Mouse (Mus musculus) induced T-regulatory cell, adult 2 months (primary cell): ENCODE measurements around the gene Susd5.

Source experiments
- DNase-seq: peaks from one replicate; pipeline ENCODE4 v3.0.0-alpha.2; 2012; ENCODE audit warnings: low read depth

Gene Susd5

DNA sequence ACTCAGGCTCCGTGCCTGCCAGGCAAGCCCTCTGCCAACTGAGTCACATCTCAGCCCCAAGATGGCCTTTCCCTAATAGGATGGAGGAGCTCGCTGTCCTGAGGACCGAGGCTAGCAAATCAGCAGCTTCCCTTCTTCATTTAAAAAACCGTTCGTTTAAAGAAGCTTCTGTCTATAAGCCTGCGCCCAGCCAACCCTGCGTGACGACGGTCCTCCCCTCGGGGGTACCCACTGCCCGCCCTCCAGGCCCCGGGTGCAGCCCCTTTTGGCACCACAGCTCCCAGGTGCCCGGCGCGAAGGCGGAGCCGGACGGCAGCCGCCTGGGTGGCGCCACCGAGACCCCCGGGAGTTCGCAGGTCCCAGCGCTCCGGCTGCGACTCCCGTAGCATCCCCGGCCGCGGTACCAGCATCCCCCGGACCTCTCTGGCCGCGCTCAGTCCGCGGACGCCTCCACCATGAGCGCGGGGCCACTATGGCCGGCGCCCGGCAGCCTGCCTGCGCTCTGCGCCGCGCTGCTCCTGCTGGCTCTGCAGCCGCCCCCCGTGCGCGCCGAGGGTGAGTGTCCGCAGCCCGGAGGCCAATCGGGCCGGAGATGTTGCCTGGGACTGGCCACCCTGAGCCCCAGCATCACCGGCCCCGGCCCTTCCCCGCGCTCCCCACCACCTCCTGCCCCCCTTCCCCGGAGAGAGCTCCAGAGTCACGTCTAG, at the start of gene Susd5:
Gene Susd5 (plus strand): TSS at position 51 of the 707 bp plus-strand sequence.
- DNase-seq = no peak

DNA sequence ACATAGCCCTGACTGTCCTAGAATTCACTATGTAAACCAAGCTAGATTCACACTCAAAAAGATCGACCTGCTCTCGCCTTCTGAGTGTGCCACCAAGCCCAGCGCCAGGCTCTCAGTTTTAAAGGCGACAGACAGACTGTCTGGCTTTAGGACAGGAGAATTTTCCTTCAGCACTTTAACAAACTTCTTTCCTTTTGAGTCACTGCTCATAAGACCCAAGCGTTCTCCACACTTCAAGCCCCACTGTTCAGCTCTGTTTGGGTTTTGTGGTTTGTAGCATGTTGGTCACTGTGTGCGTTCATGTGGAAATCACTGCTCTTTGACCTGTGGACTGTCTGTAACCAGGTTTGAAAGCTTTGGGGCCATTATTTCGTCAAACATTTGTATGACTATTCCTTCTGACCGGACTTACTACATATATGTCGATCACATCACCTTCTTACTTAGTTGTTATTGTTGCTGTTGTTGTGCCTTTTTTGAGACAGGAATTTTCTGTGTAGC, 49.0 kb upstream of the Susd5 start:
- no peak for DNase-seq

DNA sequence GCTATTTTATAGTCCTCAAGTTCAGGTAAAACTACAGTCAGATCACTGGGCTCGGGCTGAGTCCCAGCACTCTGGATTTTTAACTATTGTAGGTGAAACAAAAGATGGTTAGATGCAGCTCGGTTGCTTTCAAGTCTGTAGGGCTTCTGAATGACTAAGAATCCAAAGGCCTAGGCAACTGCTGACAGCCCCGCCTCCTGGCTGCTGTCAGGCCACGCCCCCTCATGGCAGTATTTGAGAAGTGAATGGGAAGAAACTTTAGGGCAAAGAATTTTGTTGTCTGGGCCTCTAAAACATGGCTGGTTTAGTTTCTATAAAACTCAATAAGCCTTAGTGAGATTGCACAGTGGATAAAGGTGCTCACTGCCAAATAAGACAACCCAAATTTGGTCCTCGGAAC, 47.4 kb upstream of the Susd5 start:
- no peak for DNase-seq

DNA sequence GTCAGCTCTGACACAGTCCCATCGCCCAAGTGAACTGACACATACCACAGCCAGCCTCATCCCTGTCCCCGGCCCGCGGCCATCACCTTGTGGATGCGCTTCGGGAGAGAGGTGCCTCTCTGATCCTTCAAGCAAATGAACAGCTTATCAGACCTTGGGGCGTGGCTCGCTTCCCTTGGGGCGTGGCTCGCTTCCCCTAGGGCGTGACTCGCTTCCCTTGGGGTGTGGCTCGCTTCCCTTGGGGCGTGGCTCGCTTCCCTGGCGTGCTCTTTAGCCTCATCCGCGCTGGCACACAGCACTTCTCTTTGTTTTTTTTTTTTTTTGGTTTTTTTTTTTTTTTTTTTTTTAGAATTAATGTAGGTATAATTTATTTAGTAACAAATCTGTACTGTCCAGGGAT, 45.7 kb upstream of the Susd5 start:
- DNase-seq = no peak

DNA sequence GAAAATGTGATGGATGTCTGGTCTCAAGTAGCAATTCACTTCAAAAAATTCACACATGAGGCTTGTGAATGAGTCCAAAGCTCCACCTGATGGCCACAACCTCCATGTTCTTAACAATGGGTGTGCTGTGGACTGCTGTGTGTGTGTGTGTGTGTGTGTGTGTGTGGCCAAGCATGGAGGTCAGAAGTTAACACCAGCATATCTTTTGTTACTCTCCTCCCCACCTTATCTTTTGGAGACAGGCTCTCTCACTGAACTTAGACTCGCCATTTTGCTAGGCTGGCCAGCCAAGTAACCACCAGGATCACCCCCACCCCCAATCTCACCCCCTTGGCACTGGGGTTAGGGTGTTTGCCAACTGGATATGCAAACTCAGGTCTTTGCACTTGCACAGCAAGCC, 42.9 kb upstream of the Susd5 start:
- DNase-seq = no peak

DNA sequence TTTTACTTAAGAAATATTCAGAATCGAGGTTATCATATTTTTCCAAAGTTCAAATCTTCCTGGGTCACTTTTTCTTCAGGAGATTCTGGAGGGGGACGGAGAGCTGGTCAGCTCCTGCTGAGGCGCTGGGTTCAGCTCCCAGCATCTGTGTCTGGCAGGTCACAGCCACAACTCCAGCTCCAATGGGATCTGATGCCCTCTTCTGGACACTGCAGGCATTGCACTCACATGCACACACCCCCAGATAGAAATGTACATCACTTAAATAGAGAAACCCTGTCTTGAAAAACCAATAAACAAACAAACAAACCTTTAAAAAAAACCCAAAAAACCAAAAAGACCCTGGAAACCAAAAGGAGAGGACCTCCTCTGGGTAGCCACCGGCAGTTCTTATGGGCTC, 41.2 kb upstream of the Susd5 start:
- DNase-seq = peak; percentile 52

DNA sequence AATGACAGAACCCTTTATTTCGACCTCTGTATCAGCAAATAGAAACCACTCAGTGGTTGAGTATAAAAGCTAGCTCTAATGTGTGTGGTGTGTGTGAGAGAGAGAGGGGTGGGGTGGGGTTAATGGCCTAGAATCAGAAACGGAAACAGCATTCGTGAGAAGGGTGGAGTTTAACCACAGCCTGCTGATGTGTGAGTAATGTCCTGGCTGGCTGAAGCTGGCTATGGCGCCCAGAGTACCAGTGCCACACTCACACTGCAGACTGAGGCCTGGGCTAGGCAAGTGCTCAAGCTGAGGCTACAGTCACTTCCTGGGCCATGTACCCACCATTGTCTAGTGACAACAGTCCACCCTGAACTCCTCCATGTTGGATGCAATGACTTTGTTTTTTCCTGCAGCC, 40.5 kb upstream of the Susd5 start:
- peak; percentile 64 for DNase-seq

DNA sequence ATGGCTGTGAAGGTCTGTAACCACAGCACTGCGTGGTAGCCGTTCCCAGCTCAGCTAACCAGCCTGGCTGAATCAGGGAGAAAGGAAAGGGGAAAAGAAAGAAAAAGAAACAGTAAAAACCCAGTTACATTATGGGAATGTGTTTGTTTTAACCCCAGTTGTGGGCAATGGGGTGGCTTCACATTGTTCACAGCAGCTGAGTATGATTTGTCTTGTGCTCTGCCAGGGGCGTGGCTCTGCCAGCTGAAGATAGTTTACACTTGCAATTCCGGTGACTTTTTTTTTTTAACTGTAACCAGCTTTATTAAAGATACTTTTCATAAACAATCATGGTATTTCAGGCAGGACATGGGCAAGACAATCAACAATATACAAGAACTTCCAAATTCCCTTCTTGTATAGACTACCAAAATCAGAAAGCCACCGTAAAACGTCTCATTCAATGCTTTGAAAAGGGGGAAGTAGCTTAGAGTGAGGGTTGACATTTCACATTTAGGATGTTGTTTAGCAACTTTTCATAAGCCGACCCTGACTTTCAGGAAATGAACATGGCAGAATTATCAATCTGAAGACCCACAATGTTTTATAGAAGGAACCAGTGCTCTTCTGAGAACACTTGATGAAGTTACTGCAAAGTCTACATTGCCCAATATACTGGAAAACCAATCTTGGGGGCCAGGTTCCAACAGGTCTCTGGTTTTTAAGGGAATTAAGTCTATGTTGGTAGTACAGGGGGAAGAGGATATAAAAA, 37.8 kb upstream of the Susd5 start:
- DNase-seq = no peak

DNA sequence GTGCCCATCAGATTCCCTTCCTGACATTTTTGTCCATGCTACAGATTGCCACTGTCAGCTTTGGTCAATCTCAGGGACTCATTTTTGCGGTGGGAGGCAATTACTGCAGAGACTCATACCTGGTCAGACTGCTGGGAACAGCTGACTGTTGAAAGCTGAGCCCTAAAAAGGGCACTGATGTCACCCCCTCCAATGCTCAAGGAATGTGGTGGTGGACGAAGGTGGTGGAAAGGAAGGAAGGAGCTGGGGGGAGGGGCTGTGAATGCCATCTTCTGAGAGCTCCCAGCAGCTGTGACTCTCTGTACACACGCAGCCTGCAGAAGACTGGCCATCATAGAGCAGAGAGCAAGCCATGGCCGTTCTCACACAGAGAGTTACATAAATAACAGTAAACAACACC, 34.8 kb upstream of the Susd5 start:
- no peak for DNase-seq

DNA sequence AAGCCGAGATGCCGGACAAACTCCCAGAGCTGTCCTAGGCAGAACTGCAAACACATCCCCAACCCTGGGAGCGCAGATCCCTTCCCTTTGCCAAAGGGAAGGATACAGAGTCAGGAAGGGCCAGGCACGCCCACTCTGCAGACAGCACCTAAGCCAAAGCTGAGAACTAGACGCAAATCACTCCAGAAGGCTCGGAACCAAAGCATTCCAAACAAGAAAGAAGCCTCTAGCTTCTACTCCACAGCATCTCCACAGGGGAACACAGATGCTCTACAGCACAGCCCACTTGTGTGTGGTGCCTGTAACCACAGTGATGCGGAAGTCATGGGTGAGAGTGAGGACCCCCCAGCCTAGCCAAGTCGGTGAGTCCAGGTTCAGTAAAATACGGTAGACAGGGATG, 31.8 kb upstream of the Susd5 start:
- no peak for DNase-seq

DNA sequence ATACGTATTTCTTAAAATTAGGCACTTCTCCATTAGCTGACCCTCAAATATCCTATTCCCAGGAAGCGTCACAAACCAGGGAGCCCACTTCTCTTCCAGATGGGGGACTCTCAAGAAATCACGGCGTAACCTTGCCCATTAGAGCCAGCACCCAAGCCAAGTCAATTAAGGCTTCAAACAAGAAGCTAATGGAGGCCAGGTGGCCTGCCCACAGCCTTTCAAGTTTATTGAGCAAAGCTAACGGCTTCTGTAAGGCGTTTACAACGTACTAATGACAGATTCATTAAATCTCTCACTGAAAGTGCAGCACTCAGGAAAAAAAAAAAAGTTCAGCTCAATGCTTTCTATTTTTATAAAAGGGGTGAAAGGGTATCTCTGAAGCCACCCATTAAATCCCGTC, 31.1 kb upstream of the Susd5 start:
- no peak for DNase-seq

DNA sequence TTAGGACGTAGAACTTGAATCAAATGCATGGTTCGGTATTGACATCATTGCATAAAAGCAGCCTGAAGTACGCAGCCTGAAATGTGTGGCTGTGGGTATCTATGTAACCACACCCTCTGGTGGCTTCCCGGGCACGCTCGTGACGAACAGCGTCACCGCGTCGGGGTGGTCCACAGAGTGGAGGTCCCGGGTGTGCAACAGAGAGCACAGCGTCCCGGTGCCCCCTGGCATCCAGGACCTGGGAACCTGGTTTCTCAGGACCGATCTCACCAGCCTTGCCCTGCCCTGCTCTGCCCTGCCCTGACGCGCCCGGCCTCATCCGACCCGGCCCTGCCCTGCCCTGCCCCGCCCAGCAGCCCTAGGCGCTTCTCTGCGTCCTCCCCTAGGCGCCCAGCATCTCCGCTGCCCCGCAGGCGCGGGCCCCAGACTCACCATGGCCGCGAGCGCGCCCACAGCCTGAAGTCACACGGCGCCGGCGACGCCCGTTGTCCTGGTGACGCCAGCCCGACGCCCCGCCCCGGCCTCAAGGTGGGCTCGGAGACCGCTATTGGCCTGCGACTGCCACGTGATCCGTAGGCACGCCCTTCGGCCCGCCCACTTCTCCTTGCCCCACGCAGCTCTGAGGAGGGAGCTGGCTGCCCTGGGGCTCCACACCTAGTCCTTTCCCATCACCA, 30.5 kb upstream of the Susd5 start:
- peak; percentile 91 for DNase-seq

DNA sequence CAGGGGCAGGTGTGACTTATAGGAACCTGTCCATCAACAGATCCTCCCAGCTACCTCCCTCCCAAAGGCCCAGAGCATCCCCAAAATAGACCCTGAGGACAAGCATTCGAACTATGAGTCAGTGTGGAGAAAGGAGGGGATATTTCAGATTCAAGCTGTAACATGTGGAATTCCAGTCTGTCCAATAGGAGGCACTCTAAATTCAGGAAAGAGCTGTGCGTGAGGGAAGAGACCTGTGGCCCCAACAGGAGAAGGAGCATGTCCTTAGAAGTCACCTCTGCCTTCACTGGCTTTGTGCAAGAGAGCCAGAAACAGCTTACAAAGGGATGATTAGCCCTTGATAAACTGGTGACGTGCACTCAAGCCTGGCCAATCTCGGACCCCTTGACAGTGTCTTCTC, 16.0 kb upstream of the Susd5 start:
- no peak for DNase-seq

DNA sequence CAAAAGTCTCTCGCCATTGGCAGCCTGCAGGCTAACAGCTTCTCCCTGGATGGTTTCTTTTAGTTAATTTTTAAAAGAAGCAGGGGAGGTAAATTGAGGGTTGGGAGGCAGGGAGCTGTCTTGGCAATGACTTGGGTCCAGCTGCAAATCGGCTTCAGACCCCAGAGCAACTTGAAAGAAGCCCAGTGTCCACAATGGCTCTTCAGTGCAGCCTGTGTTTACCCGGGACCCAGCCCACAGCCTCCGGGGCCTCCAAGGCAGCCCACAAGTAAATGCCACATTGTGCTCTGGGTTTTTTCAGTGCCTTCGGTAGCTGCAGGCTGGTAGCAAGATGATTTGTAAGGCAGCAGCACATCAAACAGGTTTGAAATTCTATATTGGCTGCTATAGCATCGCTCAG, 14.4 kb upstream of the Susd5 start:
- no peak for DNase-seq

DNA sequence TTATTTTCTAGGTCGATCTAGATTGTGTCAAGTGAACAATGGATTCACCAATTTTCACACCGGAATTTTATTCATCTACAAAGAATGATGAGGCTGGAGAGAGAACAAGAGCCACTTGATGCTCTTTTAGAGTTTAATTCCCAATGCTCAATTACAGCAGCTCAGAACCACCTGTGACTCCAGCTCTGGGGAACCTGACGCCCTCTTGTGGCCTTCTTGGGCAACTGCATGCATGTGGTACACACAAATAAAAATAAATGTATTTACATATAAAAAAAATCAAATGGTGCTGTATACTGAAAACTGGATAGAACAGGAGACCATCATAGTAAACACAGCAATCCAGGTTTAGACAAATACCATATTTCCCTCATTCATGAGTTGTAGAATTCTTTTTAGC, 12.5 kb upstream of the Susd5 start:
- DNase-seq = peak; percentile 58

DNA sequence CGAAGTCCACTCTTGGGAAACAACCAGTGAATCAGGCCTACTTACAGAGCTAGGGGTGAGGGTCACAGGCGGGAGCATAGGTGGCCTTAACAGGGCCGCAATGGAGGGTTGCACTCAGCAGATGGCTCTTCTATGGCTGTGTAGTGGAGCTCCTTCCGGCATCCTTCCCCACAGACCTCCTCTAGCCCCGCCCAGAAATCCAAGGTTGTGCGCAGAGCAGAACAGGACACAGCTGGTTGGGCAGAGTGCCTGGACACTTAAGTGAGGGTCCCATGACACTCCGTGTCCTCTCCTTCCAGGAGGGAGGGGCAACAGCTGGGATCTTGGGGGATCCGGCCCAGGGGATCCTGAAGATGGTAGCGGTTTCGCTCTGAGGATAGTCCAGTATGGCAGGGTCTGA, 10.9 kb upstream of the Susd5 start, which contains the start of gene Fbxl2:
Gene Fbxl2 (minus strand): TSS at position 164 of the 400 bp plus-strand sequence.
- DNase-seq = no peak

DNA sequence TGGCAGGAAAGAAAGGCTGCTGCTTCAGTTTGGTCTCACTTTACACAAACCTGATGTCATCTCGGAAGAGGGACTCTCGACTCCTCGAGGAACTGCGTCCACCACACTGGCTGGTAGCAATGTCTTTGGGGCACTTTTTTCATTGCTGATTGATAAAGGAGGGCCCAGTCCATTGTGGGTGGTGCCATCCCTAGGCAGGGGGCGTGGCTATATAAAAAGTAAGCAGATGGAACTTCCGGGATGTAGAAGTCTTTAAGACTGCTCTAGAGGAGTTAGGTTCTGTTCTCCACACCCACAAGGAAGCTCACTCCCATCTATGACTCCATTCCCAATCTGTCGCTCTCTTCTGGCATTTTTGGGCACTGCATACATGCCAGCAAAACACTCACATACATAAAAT, 10.3 kb upstream of the Susd5 start:
- DNase-seq = no peak

DNA sequence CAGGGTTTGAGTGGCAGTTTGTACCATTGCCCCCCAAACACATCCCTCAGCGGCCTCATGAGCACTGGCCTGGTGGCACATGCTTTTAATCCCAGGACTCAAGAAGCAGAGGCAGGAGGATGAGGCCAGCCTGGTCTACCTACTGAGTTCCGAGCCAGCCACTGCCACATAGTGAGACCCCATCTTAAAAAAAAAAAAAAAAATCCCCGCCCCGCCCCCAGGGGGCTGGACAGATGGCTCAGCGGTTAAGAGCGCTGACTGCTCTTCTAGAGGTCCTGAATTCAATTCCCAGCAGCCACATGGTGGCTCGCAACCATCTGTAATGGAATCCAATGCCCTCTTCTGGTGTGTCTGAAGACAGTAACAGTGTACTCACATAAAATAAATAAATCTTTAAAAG, 6.8 kb upstream of the Susd5 start:
- no peak for DNase-seq

DNA sequence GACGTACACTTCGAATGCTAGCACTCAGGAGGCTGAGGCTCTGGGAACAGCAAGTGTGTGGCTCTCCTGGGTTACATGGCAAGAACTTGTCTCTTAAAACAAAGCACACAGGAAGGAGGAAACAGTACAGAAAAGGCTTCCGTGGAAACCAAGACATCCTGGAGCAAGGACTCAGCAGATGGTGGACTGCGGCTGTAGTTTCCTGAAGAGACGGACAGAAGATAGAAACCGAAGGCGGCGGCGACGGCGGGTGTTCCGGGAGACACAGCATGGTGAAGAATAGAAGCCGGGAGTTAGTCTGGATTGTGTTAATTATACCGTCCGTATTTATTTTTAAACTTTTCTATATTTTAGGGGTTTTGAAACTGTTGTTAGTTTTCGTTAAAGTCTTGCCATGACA, 6.2 kb upstream of the Susd5 start:
- DNase-seq = peak; percentile 18

DNA sequence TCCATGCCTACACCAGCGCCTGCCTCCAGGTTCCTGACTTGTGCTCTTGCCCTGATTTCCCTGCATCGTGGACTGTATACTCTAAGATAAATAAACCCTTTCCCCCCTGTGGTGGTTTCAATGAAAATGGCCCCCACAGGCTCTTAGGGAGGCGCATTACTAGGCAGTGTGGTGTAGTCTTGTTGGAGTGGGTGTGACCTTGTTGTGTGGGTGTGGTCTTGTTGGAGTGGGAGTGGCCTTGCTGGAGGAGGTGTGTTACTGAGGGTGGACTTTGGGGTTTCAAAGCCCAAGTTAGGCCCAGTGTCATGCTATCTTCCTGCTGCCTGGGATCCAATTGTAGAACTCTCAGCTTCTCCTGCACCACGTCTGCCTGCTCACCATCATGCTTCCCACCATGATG, 4.9 kb upstream of the Susd5 start:
- DNase-seq = no peak

DNA sequence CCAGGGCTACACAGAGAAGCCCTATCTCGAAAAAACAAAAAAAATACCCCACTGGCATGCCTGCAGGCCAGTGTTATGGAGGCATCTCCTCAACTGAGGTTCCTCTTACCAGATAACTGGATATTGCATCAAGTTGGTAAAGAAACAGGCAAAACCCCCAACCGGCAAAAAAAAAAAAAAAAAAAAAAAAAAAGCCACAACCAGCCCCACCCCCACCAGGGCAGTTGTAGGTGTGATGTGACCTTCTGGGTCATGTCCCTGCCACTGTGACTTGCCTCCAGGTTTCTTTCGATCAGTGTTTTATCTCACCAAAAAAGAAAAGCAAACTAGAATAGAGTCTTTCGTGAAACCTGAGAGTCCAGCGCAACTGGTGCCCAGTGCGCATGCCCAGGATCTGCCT, 4.1 kb upstream of the Susd5 start:
- DNase-seq = no peak

DNA sequence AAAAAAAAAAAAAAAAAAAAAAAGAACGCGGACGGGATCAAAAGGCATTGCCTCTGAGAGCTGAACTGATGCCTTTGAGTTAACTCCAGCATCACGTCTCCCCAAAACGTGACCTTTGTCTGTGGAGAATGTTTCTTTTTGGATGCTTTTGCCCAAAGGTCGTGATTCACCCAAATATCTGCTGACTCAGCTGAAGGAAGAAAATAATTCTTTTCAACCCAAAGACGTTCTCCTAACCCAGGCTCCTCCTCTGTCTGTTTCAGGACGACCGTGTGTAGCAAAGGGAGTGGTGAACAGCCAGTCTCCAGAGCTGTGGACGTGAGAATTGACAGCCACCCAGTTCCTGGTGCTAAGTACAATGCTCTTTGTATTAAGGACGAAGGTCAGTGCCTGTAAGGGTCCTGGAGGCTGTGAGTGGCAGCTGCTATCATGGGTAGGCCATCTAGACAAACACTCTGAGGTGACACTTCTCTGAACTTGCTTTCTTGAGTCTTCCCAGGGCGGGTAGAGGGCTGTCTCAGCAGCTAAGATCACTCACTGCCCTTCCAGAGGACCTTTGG, 11.6 kb downstream of the Susd5 start:
- DNase-seq = no peak

DNA sequence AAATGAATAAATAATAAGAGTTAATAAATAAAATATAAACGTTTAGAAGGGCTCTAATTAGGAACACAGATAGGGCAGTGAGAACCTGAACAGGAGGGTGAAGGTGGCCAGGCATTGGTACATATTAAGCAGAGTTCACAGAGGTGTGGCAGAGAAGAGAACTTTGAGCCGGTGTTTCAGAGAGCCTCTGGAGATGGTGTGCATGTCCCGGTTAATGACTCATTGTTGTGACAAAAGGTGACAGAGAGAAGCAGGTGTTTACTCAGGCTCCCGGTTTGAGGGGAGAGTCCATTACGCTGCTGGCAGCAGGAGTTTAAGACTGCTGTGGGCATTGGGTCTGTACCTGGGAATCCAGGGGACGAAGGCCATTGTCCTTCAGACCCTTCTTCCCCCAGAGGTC, 12.4 kb downstream of the Susd5 start:
- no peak for DNase-seq
